In genomic region chr17:87024491-87025242, GRCm38 (mm10) we compare ENCODE assay signal across 7 mouse cellular contexts. TPM values are rescaled to one million over a fixed set of nuclear protein-coding genes. Genes with fewer than 3 reads are reported as not detected.
DNase-seq lines count a peak whose midpoint lies in the region; ATAC-seq lines count a peak whose summit lies in the region.

No protein-coding gene starts in this region.

- H3K4me2 ChIP-seq in neural tube, embryonic 11.5 days (ENCODE audit: low read depth): peak overlapping the region; percentile 93
- peak overlapping the region; percentile 80 for H3K4me2 ChIP-seq in hindbrain, embryonic 11.5 days (replicated peaks; ENCODE audit: low read depth, low read length)

- no peaks in the 10 kb centered on the region for H3K36me3 ChIP-seq in neural tube, embryonic 11.5 days (ENCODE audit: control insufficient read depth, insufficient read depth, low read length)
- H3K36me3 ChIP-seq in hindbrain, embryonic 11.5 days (ENCODE audit: control insufficient read depth, insufficient read depth, low read length): 0 out of 2 replicates have a peak, but pooled peaks cover 4% of the 10 kb centered on the region
- H3K36me3 ChIP-seq in macrophage (ENCODE audit: inconsistent target): peaks cover 13% of the 10 kb centered on the region

- 1% methylated on average over 55 of the region's 55 CpGs for WGBS in neural tube, embryonic 11.5 days
- WGBS in hindbrain, embryonic 11.5 days: 2% methylated on average over 55 of the region's 55 CpGs
- 3% methylated on average over 54 of the region's 55 CpGs for WGBS in macrophage (ENCODE audit: missing documents)

- peaks cover 3% of the 10 kb centered on the region; the same call in 1 of the 2 replicates for H3K4me1 ChIP-seq in neural tube, embryonic 11.5 days (ENCODE audit: control insufficient read depth, insufficient read depth, low read length)
- no peaks in the 10 kb centered on the region for H3K4me1 ChIP-seq in hindbrain, embryonic 11.5 days (replicated peaks; ENCODE audit: control insufficient read depth, insufficient read depth, low read length)

- peak; percentile 83 for ATAC-seq in neural tube, embryonic 11.5 days (ENCODE audit: insufficient read depth, low FRiP score, low TSS enrichment)
- ATAC-seq in hindbrain, embryonic 11.5 days (ENCODE audit: low FRiP score): peak; percentile 83

- peaks cover 31% of the 10 kb centered on the region for H3K79me2 ChIP-seq in macrophage (ENCODE audit: inconsistent target)

- no peak for DNase-seq in neural tube, embryonic 11.5 days (ENCODE audit: low spot score)
- no peak for DNase-seq in neural tube, embryonic 10.5 days (ENCODE audit: extremely low spot score, low spot score)
- peak; percentile 14 for DNase-seq in c-Kit-positive CD71-positive TER-119-positive erythroid progenitor cells, embryonic 14.5 days (ENCODE audit: low spot score)
- no peak for DNase-seq in hindbrain, embryonic 11.5 days (ENCODE audit: low spot score)
- no peak for DNase-seq in right cerebral cortex, postnatal 10 days (ENCODE audit: low spot score in 2 of 2)
- no peak for DNase-seq in yolk sac, embryonic 10.5 days (ENCODE audit: low spot score)

- H3K27me3 ChIP-seq in neural tube, embryonic 11.5 days (ENCODE audit: control insufficient read depth, insufficient read depth, low read length): no peaks in the 10 kb centered on the region
- H3K27me3 ChIP-seq in hindbrain, embryonic 11.5 days (ENCODE audit: control insufficient read depth, insufficient read depth, low read length): no peaks in the 10 kb centered on the region

- H3K27ac ChIP-seq in neural tube, embryonic 11.5 days (ENCODE audit: low read depth, low read length): no peak overlapping the region
- H3K27ac ChIP-seq in hindbrain, embryonic 11.5 days (ENCODE audit: low read depth, low read length): no peak overlapping the region
- H3K27ac ChIP-seq in macrophage: no peak overlapping the region

- H3K9ac ChIP-seq in neural tube, embryonic 11.5 days (ENCODE audit: low read length): peak overlapping the region; percentile 71
- H3K9ac ChIP-seq in hindbrain, embryonic 11.5 days (ENCODE audit: low read depth, low read length): peak overlapping the region; percentile 61

- peak overlapping the region; percentile 90 for H3K4me3 ChIP-seq in neural tube, embryonic 11.5 days (ENCODE audit: low read depth, low read length)
- H3K4me3 ChIP-seq in hindbrain, embryonic 11.5 days (ENCODE audit: low read depth, low read length): peak overlapping the region; percentile 79
- H3K4me3 ChIP-seq in macrophage (ENCODE audit: inconsistent target): peak overlapping the region; percentile 99

- H3K9me3 ChIP-seq in neural tube, embryonic 11.5 days (ENCODE audit: control insufficient read depth, low read length): no peaks in the 10 kb centered on the region
- no peaks in the 10 kb centered on the region for H3K9me3 ChIP-seq in hindbrain, embryonic 11.5 days (ENCODE audit: control insufficient read depth, low read length)

RNA-seq across cellular contexts. Expression of gene Pigf, which starts 0.5 kb away (rescaled TPM):
- polyA plus RNA-seq in neural tube, embryonic 11.5 days (2014; fragmentation: Nextera tagmentation; extraction: Ambion mirVana): 39.2 and 42.0 TPM in 2 replicates
- 42.3 and 45.2 TPM in 2 replicates for polyA plus RNA-seq in hindbrain, embryonic 11.5 days (2014; fragmentation: Nextera tagmentation; extraction: Ambion mirVana)
- total RNA-seq in macrophage (2018; cell fraction: chromatin; rRNA removed): 1 to 10 TPM in 16 of 26 experiments, under 1 TPM in 2, not detected in 8; 0.98 to 6.3 (median 3.0) TPM
- 10 to 100 TPM in 4 of 26 experiments, 1 to 10 TPM in 22; 4.4 to 10.5 (median 7.3) TPM for total RNA-seq in macrophage (2018; cell fraction: cytosol; rRNA removed)
- 10 to 100 TPM in 1 of 26 experiments, 1 to 10 TPM in 25; 1.4 to 11.5 (median 4.2) TPM for total RNA-seq in macrophage (2018; cell fraction: nucleus; rRNA removed)
- polyA plus RNA-seq in macrophage (2018): 6.5 to 14.4 TPM (median 7.0 TPM) in 3 replicates

RNA-seq across cellular contexts. Expression of gene Cript, which starts 0.7 kb away (rescaled TPM):
- polyA plus RNA-seq in neural tube, embryonic 11.5 days (2014; fragmentation: Nextera tagmentation; extraction: Ambion mirVana): 180 and 192 TPM in 2 replicates
- 212 and 226 TPM in 2 replicates for polyA plus RNA-seq in hindbrain, embryonic 11.5 days (2014; fragmentation: Nextera tagmentation; extraction: Ambion mirVana)
- 10 to 100 TPM in 23 of 26 experiments, 1 to 10 TPM in 3; 5.2 to 29.5 (median 17.4) TPM for total RNA-seq in macrophage (2018; cell fraction: chromatin; rRNA removed)
- total RNA-seq in macrophage (2018; cell fraction: cytosol; rRNA removed): 10 to 100 TPM; 47.3 to 68.1 (median 58.9) TPM
- 10 to 100 TPM; 13.4 to 43.4 (median 24.1) TPM for total RNA-seq in macrophage (2018; cell fraction: nucleus; rRNA removed)
- 57.1 to 76.7 TPM (median 72.8 TPM) in 3 replicates for polyA plus RNA-seq in macrophage (2018)
